Mouse (Mus musculus): ENCODE measurements around the gene Lrrn4. TPM values are rescaled to one million over a fixed set of nuclear protein-coding genes. Genes with fewer than 3 reads are reported as not detected.

Lrrn4 gene
- 0.27 and 0.54 TPM in 2 replicates for polyA plus RNA-seq (2014; fragmentation: Nextera tagmentation; extraction: Ambion mirVana)

DNA sequence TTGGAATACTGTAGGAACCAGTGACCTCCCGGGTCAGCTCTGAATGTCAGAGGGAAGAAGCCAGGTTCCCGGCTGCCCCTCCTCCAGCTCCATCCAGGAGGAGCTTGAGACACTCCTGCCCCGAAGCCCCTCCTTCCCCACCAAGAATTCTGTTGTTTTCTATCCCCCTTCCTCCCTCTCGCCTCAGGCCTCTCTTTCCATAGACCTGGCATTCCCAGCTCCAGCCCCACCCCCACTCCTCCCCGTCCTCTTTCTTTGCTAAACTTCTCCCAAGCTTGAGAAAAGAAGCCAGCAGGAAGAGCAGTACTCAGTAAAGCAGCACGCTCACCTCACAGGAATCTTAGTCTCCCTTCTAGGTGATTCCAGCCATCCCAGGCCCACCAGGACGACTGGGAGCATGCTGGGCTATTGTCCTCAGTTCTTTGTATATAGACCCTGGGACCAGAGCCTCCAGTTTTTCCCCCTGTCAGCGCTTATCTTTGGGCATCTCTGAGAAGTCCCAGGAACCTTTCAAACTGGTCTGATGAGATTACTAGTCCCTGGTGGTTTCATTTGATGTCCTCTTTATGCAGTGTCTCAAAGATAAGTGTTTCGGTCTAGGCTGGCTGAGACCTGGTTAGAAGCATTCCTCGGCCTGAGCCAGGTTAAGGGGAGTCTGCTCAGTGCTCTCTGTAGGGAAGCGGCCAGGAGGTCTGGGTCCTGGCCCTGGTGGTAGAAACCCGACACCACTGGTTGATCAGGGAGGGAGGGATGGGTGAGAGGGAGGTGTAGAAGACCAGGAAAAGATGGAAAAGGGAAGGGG is at the start of gene Lrrn4:
Lrrn4 (minus strand) TSS at position 48 of the 802 bp plus-strand sequence.
- H3K36me3 ChIP-seq (ENCODE audit: control insufficient read depth, insufficient read depth, low read length) = no peaks in the 10 kb centered on the region
- peaks cover 15% of the 10 kb centered on the region for H3K27me3 ChIP-seq (ENCODE audit: control insufficient read depth, insufficient read depth, low read length)
- peak within 1 kb of the TSS; percentile 99 for H3K4me2 ChIP-seq (ENCODE audit: low read depth, low read length)
- H3K4me1 ChIP-seq (ENCODE audit: control insufficient read depth, insufficient read depth, low read length) = 0 out of 2 replicates have a peak, but pooled peaks cover 3% of the 10 kb centered on the region
- no peak for ATAC-seq (ENCODE audit: low read depth)
- WGBS = 7% methylated on average over 12 of the region's 12 CpGs
- H3K9me3 ChIP-seq (ENCODE audit: control insufficient read depth, low read length) = no peaks in the 10 kb centered on the region
- H3K4me3 ChIP-seq (ENCODE audit: low read depth, low read length) = peak within 1 kb of the TSS; percentile 47
- peak within 1 kb of the TSS; percentile 57 for H3K9ac ChIP-seq (replicated peaks; ENCODE audit: low read depth, low read length)
- H3K27ac ChIP-seq (ENCODE audit: low read depth, low read length) = no peak within 1 kb of the TSS

DNA sequence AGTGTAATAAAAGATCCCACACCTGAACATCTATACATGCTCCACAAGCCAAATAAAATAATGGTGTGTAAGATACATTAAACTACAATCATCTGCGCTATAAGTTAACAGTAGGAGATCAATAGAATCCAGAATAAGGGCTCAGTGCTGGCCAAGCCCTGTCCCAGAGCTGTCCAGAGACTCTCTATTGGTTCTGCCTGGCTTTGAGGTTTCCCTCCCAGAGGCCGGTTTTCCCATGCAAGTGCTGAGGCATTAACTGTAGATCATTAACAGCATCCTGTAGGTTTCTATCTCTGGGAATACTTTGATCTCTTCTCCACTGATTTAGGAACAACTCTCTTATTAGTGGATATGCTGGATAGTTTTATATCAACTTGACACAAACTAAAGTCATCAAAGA is 48.3 kb upstream of the Lrrn4 start:
- 78% methylated on average over 2 of the region's 2 CpGs for WGBS

DNA sequence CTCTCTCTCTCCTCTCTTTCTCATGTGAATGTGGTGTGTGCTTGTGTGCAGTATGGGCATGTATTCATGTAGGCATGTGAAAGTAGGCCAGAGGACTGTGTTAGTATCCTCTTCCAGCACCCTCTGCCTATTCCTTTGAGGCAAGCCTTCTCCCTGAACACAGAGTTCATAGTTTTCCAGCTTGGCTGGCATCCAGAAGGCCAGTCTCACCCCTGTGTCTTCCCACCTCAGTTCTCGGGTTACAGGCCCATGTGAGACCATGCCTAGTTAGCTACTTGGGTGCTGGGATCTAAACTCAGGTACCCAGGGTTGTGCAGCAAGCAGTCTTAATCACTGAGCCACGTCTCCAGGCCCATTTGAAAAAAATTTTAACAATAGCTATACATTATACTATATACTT is 47.2 kb upstream of the Lrrn4 start:
- ATAC-seq (ENCODE audit: low read depth) = no peak
- Histone ChIP-seq H3K9me3 (ENCODE audit: control insufficient read depth, low read length) (no peaks in the 10 kb centered on the region), H3K4me1 (ENCODE audit: control insufficient read depth, insufficient read depth, low read length) (no peaks in the 10 kb centered on the region), H3K9ac (replicated peaks; ENCODE audit: low read depth, low read length) (no peak overlapping the region), H3K27me3 (ENCODE audit: control insufficient read depth, insufficient read depth, low read length) (no peaks in the 10 kb centered on the region), H3K27ac (ENCODE audit: low read depth, low read length) (no peak overlapping the region), H3K36me3 (ENCODE audit: control insufficient read depth, insufficient read depth, low read length) (no peaks in the 10 kb centered on the region), H3K4me2 (ENCODE audit: low read depth, low read length) (no peak overlapping the region), H3K4me3 (ENCODE audit: low read depth, low read length) (no peak overlapping the region)
- WGBS = 53% methylated on average over 2 of the region's 2 CpGs

More for the DNA sequence above, 48.3 kb upstream of the Lrrn4 start:
- H3K4me2 ChIP-seq (ENCODE audit: low read depth, low read length) = no peak overlapping the region
- H3K36me3 ChIP-seq (ENCODE audit: control insufficient read depth, insufficient read depth, low read length) = no peaks in the 10 kb centered on the region
- no peaks in the 10 kb centered on the region for H3K9me3 ChIP-seq (ENCODE audit: control insufficient read depth, low read length)
- ATAC-seq (ENCODE audit: low read depth) = no peak
- H3K27ac ChIP-seq (ENCODE audit: low read depth, low read length) = no peak overlapping the region
- H3K9ac ChIP-seq (replicated peaks; ENCODE audit: low read depth, low read length) = no peak overlapping the region
- H3K4me1 ChIP-seq (ENCODE audit: control insufficient read depth, insufficient read depth, low read length) = no peaks in the 10 kb centered on the region
- no peak overlapping the region for H3K4me3 ChIP-seq (ENCODE audit: low read depth, low read length)
- no peaks in the 10 kb centered on the region for H3K27me3 ChIP-seq (ENCODE audit: control insufficient read depth, insufficient read depth, low read length)

DNA sequence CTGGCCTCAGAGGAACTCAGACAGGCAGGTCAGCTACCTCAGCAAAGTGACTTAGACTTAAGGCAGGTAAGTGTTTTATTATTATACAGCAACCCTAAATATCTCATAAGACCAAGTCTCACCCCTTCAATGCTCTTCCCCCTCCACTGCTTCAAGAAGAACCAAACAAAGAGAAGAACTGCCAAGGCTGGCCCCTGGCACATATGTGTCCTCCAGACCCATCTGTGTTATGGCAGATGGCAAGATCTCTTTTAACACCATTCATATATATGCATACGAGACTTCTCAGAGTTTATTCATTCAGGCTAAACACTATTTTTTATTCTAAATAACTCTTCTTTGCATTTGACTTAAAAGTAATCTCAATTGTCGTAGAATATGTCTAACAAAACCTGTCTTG is 46.6 kb upstream of the Lrrn4 start:
- no peaks in the 10 kb centered on the region for H3K36me3 ChIP-seq (ENCODE audit: control insufficient read depth, insufficient read depth, low read length)
- H3K4me1 ChIP-seq (ENCODE audit: control insufficient read depth, insufficient read depth, low read length) = no peaks in the 10 kb centered on the region
- H3K9me3 ChIP-seq (ENCODE audit: control insufficient read depth, low read length) = no peaks in the 10 kb centered on the region
- no peak overlapping the region for H3K4me3 ChIP-seq (ENCODE audit: low read depth, low read length)
- H3K27me3 ChIP-seq (ENCODE audit: control insufficient read depth, insufficient read depth, low read length) = no peaks in the 10 kb centered on the region
- WGBS = 79% methylated on average over 2 of the region's 2 CpGs
- H3K27ac ChIP-seq (ENCODE audit: low read depth, low read length) = no peak overlapping the region
- H3K9ac ChIP-seq (replicated peaks; ENCODE audit: low read depth, low read length) = no peak overlapping the region
- no peak overlapping the region for H3K4me2 ChIP-seq (ENCODE audit: low read depth, low read length)
- ATAC-seq (ENCODE audit: low read depth) = no peak

DNA sequence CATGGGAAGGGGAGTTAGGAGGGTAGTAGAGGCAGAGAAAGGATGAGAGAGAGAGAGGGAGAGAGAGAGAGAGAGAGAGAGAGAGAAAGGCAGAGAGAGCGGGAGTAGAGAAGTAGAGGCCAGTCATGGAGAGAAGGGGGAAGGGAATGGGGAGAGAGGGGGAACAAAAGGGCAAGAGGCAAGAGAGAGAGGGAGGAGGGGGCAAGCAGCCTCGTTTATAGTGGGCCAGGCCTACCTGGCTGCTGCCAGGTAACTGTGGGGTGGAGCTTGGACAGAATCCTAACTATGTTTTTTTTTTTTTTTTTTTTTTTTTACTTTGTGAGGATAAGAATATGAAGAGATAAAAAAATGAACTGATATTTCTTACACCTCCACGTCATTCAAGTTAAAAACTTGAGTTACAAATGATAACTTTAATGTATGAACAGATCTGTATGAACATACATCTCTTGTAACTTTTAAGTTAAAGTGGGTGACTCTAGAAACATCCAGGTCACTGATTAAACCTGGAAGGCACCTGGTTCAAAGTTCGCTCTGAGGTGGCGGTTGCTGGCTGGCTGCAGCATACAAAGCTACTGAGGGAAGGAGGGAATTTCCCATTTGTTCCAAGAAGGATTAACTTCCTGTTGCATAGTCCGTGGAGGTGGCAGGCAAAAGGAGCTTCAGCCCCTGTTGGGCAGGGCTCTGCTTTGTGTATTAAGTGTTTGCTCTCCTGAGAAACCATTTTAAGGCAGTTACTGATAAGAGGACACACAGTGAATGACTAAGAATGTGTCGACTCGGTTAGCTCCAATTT is 42.8 kb upstream of the Lrrn4 start:
- Histone ChIP-seq H3K4me2 (ENCODE audit: low read depth, low read length) (no peak overlapping the region), H3K4me3 (ENCODE audit: low read depth, low read length) (no peak overlapping the region), H3K27me3 (ENCODE audit: control insufficient read depth, insufficient read depth, low read length) (no peaks in the 10 kb centered on the region), H3K9me3 (ENCODE audit: control insufficient read depth, low read length) (no peaks in the 10 kb centered on the region), H3K36me3 (ENCODE audit: control insufficient read depth, insufficient read depth, low read length) (no peaks in the 10 kb centered on the region), H3K9ac (replicated peaks; ENCODE audit: low read depth, low read length) (no peak overlapping the region), H3K4me1 (ENCODE audit: control insufficient read depth, insufficient read depth, low read length) (no peaks in the 10 kb centered on the region), H3K27ac (ENCODE audit: low read depth, low read length) (no peak overlapping the region)
- ATAC-seq (ENCODE audit: low read depth) = no peak
- 58% methylated on average over 8 of the region's 8 CpGs for WGBS

DNA sequence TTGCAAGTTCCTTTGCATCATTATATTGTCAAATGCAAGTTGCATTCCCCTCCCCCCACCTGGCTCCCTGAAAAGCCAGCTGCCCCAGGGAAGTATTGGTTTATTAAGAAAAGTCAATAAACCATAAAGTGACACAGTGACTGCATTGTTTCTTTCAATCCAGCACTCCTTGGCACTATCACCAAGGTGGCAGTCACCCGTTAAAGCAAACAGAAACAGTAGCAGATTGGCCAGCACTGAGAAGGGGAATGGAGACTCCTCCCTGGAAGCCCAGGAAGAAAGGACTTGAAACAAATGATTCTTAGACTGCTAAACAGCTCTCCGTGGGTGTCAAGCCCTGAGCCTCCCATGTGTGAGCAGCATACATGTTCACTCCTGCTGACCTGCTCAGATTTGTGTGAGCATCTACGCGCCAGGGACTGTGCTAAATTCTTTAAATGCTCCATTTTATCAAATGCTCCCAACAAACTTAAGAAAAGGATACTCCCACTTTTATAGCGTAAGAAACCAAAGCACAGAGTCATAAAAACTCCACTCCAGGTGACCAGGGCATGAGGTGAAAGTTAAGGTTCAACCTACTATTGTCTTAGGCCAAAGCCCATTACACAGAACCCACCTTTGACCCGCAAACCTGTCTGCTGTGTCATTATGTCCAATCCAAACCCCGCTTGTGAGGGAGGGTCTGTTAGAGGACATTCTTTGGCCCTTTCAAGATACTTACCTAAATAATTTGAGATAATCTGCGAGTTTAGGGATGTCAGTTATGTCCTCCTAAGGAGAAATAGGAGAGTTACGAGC is 41.6 kb upstream of the Lrrn4 start:
- no peaks in the 10 kb centered on the region for H3K36me3 ChIP-seq (ENCODE audit: control insufficient read depth, insufficient read depth, low read length)
- H3K4me1 ChIP-seq (ENCODE audit: control insufficient read depth, insufficient read depth, low read length) = no peaks in the 10 kb centered on the region
- no peaks in the 10 kb centered on the region for H3K27me3 ChIP-seq (ENCODE audit: control insufficient read depth, insufficient read depth, low read length)
- no peak overlapping the region for H3K4me2 ChIP-seq (ENCODE audit: low read depth, low read length)
- H3K9ac ChIP-seq (replicated peaks; ENCODE audit: low read depth, low read length) = no peak overlapping the region
- ATAC-seq (ENCODE audit: low read depth) = no peak
- H3K9me3 ChIP-seq (ENCODE audit: control insufficient read depth, low read length) = no peaks in the 10 kb centered on the region
- WGBS = 71% methylated on average over 9 of the region's 9 CpGs
- no peak overlapping the region for H3K4me3 ChIP-seq (ENCODE audit: low read depth, low read length)
- H3K27ac ChIP-seq (ENCODE audit: low read depth, low read length) = no peak overlapping the region

DNA sequence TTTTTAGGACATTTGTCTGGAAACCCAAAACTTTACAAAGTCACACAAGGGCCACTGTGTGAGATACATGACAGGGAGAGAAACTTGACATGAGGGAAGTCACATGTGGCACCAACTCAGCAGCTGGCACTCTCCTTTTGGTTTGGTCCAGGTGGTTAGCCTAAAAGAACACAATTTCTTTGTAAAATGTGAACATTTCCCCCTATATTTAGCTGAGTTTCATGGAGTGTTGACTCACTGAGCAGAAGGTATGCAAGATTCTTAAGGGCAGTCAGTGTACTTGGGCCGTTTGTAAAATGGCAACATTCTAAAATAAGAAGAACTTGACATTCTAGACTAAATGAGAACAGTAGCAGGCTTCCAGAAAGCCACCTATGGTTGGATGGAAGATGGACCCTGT is 34.1 kb upstream of the Lrrn4 start:
- no peak overlapping the region for H3K27ac ChIP-seq (ENCODE audit: low read depth, low read length)
- no peak for ATAC-seq (ENCODE audit: low read depth)
- no peak overlapping the region for H3K4me2 ChIP-seq (ENCODE audit: low read depth, low read length)
- no peak overlapping the region for H3K9ac ChIP-seq (replicated peaks; ENCODE audit: low read depth, low read length)
- H3K36me3 ChIP-seq (ENCODE audit: control insufficient read depth, insufficient read depth, low read length) = no peaks in the 10 kb centered on the region
- no peaks in the 10 kb centered on the region for H3K27me3 ChIP-seq (ENCODE audit: control insufficient read depth, insufficient read depth, low read length)
- no peaks in the 10 kb centered on the region for H3K4me1 ChIP-seq (ENCODE audit: control insufficient read depth, insufficient read depth, low read length)
- no peak overlapping the region for H3K4me3 ChIP-seq (ENCODE audit: low read depth, low read length)
- 79% methylated on average over 1 of the region's 1 CpGs for WGBS
- no peaks in the 10 kb centered on the region for H3K9me3 ChIP-seq (ENCODE audit: control insufficient read depth, low read length)

DNA sequence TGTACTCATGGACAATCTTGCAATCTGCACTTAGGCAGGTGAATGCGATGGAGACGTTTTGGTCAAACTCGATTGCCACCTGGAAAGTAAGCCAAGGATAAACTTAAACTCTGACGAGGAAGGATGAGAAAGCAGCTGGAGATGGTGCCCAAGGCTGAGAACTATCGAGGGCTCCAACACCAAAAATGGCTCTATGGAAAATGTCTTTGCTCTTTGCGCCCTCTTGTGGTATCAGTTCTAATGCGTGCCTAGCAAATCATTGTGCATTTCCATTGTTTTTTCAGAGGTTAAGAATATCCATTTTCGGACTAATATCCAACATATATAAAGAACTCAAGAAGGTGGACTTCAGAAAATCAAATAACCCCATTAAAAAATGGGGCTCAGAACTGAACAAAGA is 26.1 kb upstream of the Lrrn4 start:
- Histone ChIP-seq H3K27ac (ENCODE audit: low read depth, low read length) (no peak overlapping the region), H3K9ac (replicated peaks; ENCODE audit: low read depth, low read length) (no peak overlapping the region), H3K4me3 (ENCODE audit: low read depth, low read length) (no peak overlapping the region), H3K27me3 (ENCODE audit: control insufficient read depth, insufficient read depth, low read length) (no peaks in the 10 kb centered on the region), H3K9me3 (ENCODE audit: control insufficient read depth, low read length) (no peaks in the 10 kb centered on the region), H3K4me1 (ENCODE audit: control insufficient read depth, insufficient read depth, low read length) (no peaks in the 10 kb centered on the region), H3K36me3 (ENCODE audit: control insufficient read depth, insufficient read depth, low read length) (no peaks in the 10 kb centered on the region), H3K4me2 (ENCODE audit: low read depth, low read length) (no peak overlapping the region)
- ATAC-seq (ENCODE audit: low read depth) = no peak
- WGBS = 27% methylated on average over 8 of the region's 8 CpGs

All from neural tube, embryonic 14.5 days (tissue).